Mouse (Mus musculus) heart, embryonic 16.5 days (tissue): ENCODE measurements around the gene Vezf1. TPM values are rescaled to one million over a fixed set of nuclear protein-coding genes. Genes with fewer than 3 reads are reported as not detected.
A peak's percentile ranks its signal among the peaks of the same experiment; 100 is the strongest.

Source experiments
- ATAC-seq: fragments of 200-750 bp; cut with Nextera tagmentation; replicated peaks from 2 replicates; pipeline ENCODE4 v1.8.0; 2017; ENCODE audit warnings: moderate number of reproducible peaks; ENCODE audit not compliant: insufficient read depth, low FRiP score; ENCODE audit errors: extremely low read depth
- H3K27ac ChIP-seq: fragments of 300-500 bp; sonication (generic); 2 replicates; pipeline ENCODE4 v1.5.1; 2014; ENCODE audit warnings: mild to moderate bottlenecking, low read length, control low read depth, moderate library complexity
- H3K27me3 ChIP-seq: fragments of 300-500 bp; sonication (generic); 2 replicates; pipeline ENCODE4 v1.6.1; 2014; ENCODE audit warnings: low read length, mixed read lengths; ENCODE audit not compliant: control insufficient read depth, insufficient read depth
- H3K36me3 ChIP-seq: fragments of 300-500 bp; sonication (generic); 2 replicates; pipeline ENCODE4 v1.6.1; 2014; ENCODE audit not compliant: control insufficient read depth, insufficient read depth
- H3K4me1 ChIP-seq: fragments of 300-500 bp; sonication (generic); 2 replicates; pipeline ENCODE4 v1.6.1; 2014; ENCODE audit warnings: low read length, mixed read lengths; ENCODE audit not compliant: control insufficient read depth, insufficient read depth
- H3K4me2 ChIP-seq: fragments of 300-500 bp; sonication (generic); 2 replicates; pipeline ENCODE4 v1.6.1; 2014; ENCODE audit warnings: low read depth, mild to moderate bottlenecking, control low read depth, low read length
- H3K4me3 ChIP-seq: fragments of 300-500 bp; sonication (generic); 2 replicates; pipeline ENCODE4 v1.5.1; 2014; ENCODE audit warnings: mild to moderate bottlenecking, control low read depth, low read length
- H3K9ac ChIP-seq: fragments of 300-500 bp; sonication (generic); 2 replicates; pipeline ENCODE4 v1.6.1; 2014; ENCODE audit warnings: low read length, control low read depth
- H3K9me3 ChIP-seq: fragments of 300-500 bp; sonication (generic); replicated peaks from 2 replicates; pipeline ENCODE4 v1.6.1; 2016; ENCODE audit warnings: low read length; ENCODE audit not compliant: control insufficient read depth
- WGBS: fragments of 180-500 bp; shearing (Covaris S2); extraction: QIAGEN DNeasy Blood & Tissue Kit; methylation state at CpG from one replicate; pipeline ENCODE4 v1.1.7; 2014; 5-methylcytosine and 5-hydroxymethylcytosine counted together
- polyA plus RNA-seq: library from polyadenylated mRNA; unstranded; fragments of >200 nt; fragmentation: Nextera tagmentation; extraction: Ambion mirVana; gene quantifications from 2 replicates; pipeline ENCODE4 v1.2.1, GENCODE M21; 2015

Vezf1 gene
- polyA plus RNA-seq, 1 experiment from 2014 or later = 24.3 TPM

DNA sequence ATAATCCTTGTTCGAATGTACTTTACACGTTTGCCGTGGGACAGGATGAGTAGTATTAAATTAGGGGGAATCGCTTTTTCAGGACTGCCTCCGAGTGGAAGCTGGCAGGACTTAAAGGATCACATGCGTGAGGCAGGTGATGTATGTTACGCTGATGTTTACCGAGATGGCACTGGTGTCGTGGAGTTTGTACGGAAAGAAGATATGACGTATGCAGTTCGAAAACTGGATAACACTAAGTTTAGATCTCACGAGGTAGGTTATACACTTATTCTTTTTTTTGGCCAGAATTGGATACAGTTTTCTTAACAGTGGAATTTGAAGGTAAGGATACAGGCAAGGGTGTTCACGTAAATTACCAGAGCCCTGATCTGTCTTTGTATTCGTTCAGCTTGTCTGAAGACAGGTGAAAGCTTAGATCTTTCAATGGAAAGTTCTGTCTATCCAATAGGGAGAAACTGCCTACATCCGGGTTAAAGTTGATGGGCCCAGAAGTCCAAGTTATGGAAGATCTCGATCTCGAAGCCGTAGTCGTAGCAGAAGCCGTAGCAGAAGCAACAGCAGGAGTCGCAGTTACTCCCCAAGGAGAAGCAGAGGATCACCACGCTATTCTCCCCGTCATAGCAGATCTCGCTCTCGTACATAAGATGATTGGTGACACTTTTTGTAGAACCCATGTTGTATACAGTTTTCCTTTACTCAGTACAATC is 19.0 kb upstream of the Vezf1 start:
- peaks cover 30% of the 10 kb centered on the region for H3K4me1 ChIP-seq
- peak overlapping the region; percentile 21; the same call in 1 of the 2 replicates for H3K27ac ChIP-seq

DNA sequence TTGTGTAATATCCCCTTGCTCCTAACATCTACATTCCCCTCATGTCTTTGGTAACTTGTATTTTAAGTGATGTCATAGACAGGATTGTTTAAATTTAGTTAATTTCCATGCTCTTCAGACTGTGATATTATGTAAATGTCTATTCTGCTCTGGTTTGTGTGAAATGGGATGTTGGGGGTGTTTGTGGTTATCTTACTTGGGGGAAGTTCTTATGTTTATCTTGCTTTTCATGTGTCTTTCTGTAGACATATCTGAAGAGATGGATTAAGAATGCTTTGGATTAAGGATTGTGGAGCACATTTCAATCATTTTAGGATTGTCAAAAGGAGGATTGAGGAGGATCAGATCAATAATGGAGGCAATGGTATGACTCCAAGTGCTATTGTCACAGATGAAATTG is 18.3 kb upstream of the Vezf1 start:
- peaks cover 17% of the 10 kb centered on the region for H3K36me3 ChIP-seq
- H3K27ac ChIP-seq = no peak overlapping the region
- H3K4me1 ChIP-seq = peaks cover 30% of the 10 kb centered on the region
- H3K27me3 ChIP-seq = no peaks in the 10 kb centered on the region
- peak overlapping the region; percentile 100 for H3K9ac ChIP-seq
- peak overlapping the region; percentile 91 for H3K4me2 ChIP-seq
- peak overlapping the region; percentile 94 for H3K4me3 ChIP-seq
- ATAC-seq = no peak
- H3K9me3 ChIP-seq = no peaks in the 10 kb centered on the region

More for the DNA sequence above, 19.0 kb upstream of the Vezf1 start:
- peaks cover 17% of the 10 kb centered on the region for H3K36me3 ChIP-seq
- H3K4me2 ChIP-seq = peak overlapping the region; percentile 91
- 15% methylated on average over 26 of the region's 26 CpGs for WGBS
- H3K9me3 ChIP-seq = no peaks in the 10 kb centered on the region
- no peaks in the 10 kb centered on the region for H3K27me3 ChIP-seq
- peak overlapping the region; percentile 100 for H3K9ac ChIP-seq
- no peak for ATAC-seq
- peak overlapping the region; percentile 94 for H3K4me3 ChIP-seq

DNA sequence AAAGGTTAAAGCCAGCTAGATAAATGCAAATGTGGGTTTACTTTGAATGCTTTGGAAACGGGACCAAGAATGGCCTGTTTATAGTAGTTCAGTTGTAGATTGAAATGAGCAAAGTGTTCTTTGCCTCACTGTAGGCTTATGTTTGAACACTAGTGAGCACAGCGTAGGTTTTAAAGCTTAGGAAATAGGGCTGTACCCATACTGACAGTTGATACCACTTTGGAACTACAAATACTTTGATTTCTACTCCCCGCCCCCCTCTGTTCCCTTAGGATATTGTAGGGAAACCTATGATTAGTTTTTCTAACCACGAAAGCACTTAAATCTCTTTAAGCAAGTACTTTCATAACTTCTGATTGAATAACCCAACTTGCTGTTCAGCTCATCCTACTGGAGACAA is 15.4 kb upstream of the Vezf1 start:
- no peak for ATAC-seq
- H3K9ac ChIP-seq = no peak overlapping the region
- 88% methylated on average over 4 of the region's 4 CpGs for WGBS
- no peaks in the 10 kb centered on the region for H3K9me3 ChIP-seq
- no peak overlapping the region for H3K4me2 ChIP-seq
- H3K27ac ChIP-seq = no peak overlapping the region
- peaks cover 22% of the 10 kb centered on the region for H3K4me1 ChIP-seq
- H3K4me3 ChIP-seq = no peak overlapping the region
- peaks cover 17% of the 10 kb centered on the region for H3K36me3 ChIP-seq
- H3K27me3 ChIP-seq = no peaks in the 10 kb centered on the region

DNA sequence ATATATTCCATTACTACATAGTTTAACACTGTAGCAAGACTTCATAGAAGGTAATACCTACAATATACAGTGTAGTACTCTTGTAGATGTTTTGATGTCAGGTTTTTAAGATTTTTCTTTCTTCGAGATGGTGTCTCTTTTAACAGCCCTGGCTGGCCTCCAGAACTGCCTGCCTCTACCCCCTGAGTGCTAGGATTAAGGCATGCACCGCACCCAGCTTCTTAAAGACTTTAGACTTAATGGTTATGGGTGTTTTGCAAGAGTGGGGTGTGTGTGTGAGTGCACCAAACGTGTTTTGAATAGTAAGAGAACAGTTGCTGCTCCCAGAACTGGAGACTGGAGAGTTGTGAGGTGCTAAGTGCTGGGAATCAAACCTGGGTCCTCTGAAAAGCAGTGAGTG is 14.3 kb upstream of the Vezf1 start:
- no peaks in the 10 kb centered on the region for H3K27me3 ChIP-seq
- H3K27ac ChIP-seq = no peak overlapping the region
- no peak overlapping the region for H3K4me3 ChIP-seq
- H3K9me3 ChIP-seq = no peaks in the 10 kb centered on the region
- no peak overlapping the region for H3K4me2 ChIP-seq
- H3K36me3 ChIP-seq = peaks cover 17% of the 10 kb centered on the region
- peaks cover 22% of the 10 kb centered on the region for H3K4me1 ChIP-seq
- ATAC-seq = 0 out of 2 replicates have a peak, but pooled peaks have one; percentile 21
- WGBS = 67% methylated on average over 3 of the region's 3 CpGs
- no peak overlapping the region for H3K9ac ChIP-seq

DNA sequence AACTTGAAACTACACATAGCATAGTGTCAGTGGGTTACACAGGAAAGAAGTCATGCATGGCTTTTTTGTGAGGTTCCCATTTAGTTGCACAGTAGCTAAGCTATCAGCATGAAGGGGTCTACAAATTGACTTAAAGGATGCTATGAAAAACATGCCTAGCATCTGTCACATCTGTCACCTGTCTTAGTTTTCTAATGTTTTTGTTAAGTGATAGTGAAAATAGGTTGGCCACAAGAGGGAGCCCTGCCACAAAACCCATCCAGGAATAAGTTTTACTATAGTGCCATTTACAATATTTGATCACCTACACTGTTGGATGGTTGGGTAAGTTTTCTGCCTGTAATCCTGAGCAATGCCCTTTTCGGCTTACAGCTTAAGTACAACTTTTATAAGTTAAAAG is 13.5 kb upstream of the Vezf1 start:
- peaks cover 15% of the 10 kb centered on the region for H3K4me1 ChIP-seq
- H3K27me3 ChIP-seq = no peaks in the 10 kb centered on the region
- H3K4me2 ChIP-seq = no peak overlapping the region
- H3K4me3 ChIP-seq = no peak overlapping the region
- no peak for ATAC-seq
- H3K36me3 ChIP-seq = peaks cover 10% of the 10 kb centered on the region
- 71% methylated on average over 1 of the region's 1 CpGs for WGBS
- H3K9me3 ChIP-seq = no peaks in the 10 kb centered on the region
- no peak overlapping the region for H3K9ac ChIP-seq
- H3K27ac ChIP-seq = no peak overlapping the region

DNA sequence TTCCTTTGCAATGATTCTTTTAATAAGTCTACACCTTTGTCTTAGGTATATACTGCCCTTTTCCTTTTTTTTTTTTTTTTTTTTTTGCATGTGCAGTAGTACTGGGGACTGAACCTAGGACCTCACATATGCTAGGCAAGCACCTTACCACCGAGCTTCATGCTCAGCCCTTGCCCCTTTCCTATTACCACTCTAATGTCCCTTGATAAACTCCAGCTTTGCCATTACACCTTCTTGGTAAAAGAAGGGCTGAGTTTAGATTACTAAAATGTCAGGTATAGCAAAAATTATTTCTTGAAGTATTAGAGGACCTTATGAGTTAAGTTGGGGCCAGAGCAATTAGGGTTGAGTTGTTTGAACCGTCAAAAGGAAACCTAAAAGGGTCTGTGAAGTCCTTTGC is 12.3 kb upstream of the Vezf1 start:
- H3K27ac ChIP-seq = no peak overlapping the region
- H3K36me3 ChIP-seq = peaks cover 7% of the 10 kb centered on the region
- H3K4me2 ChIP-seq = no peak overlapping the region
- H3K9me3 ChIP-seq = no peaks in the 10 kb centered on the region
- WGBS = 80% methylated on average over 2 of the region's 2 CpGs
- H3K9ac ChIP-seq = no peak overlapping the region
- H3K4me3 ChIP-seq = no peak overlapping the region
- H3K27me3 ChIP-seq = no peaks in the 10 kb centered on the region
- H3K4me1 ChIP-seq = peaks cover 7% of the 10 kb centered on the region; the same call in 1 of the 2 replicates
- no peak for ATAC-seq

DNA sequence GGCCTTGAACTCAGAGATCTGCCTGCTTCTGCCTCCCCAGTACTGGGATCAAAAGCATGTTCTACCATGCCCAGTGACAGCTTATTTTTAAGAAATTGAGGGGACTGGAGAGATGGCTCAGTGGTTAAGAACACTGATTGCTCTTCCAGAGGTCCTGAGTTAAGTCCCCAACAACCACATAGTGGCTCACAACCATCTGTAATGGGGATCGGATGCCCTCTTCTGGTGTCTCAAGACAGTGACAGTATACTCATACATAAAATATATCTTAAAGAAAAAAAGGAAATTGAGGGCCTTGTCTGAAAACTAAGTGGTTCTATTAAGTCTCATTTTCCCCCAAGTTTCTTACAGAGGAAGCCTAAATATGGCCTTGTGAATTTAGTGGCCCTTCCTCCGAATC is 10.3 kb upstream of the Vezf1 start:
- 75% methylated on average over 2 of the region's 2 CpGs for WGBS
- H3K27me3 ChIP-seq = no peaks in the 10 kb centered on the region
- no peak overlapping the region for H3K4me2 ChIP-seq
- no peaks in the 10 kb centered on the region for H3K9me3 ChIP-seq
- H3K4me1 ChIP-seq = 0 out of 2 replicates have a peak, but pooled peaks cover 3% of the 10 kb centered on the region
- H3K9ac ChIP-seq = no peak overlapping the region
- H3K27ac ChIP-seq = no peak overlapping the region
- H3K4me3 ChIP-seq = no peak overlapping the region
- H3K36me3 ChIP-seq = peaks cover 3% of the 10 kb centered on the region; the same call in 1 of the 2 replicates
- no peak for ATAC-seq

DNA sequence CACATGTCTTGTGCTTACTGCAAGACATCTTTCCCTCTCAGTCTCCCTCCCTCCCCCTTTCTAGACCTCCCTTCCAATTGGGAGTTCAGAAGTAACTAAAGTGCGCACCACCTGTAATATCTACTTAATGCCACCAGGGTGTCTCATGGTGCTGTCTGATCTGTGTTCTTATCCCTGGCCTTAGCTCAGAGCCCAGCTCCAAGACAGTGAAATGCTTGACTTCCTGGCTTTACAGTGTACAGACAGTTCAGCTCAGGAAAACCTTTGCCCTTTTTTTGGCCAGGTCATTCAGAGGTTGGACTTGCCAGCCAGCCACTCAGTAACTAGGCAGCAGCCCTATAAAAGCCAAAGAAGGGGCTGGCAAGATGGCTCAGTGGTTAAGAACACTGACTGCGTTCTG is 8.9 kb upstream of the Vezf1 start:
- no peak overlapping the region for H3K9ac ChIP-seq
- H3K36me3 ChIP-seq = no peaks in the 10 kb centered on the region
- H3K27me3 ChIP-seq = no peaks in the 10 kb centered on the region
- peak; percentile 80 for ATAC-seq
- H3K4me2 ChIP-seq = no peak overlapping the region
- H3K27ac ChIP-seq = no peak overlapping the region
- no peaks in the 10 kb centered on the region for H3K9me3 ChIP-seq
- H3K4me1 ChIP-seq = no peaks in the 10 kb centered on the region
- 51% methylated on average over 2 of the region's 2 CpGs for WGBS
- H3K4me3 ChIP-seq = no peak overlapping the region

DNA sequence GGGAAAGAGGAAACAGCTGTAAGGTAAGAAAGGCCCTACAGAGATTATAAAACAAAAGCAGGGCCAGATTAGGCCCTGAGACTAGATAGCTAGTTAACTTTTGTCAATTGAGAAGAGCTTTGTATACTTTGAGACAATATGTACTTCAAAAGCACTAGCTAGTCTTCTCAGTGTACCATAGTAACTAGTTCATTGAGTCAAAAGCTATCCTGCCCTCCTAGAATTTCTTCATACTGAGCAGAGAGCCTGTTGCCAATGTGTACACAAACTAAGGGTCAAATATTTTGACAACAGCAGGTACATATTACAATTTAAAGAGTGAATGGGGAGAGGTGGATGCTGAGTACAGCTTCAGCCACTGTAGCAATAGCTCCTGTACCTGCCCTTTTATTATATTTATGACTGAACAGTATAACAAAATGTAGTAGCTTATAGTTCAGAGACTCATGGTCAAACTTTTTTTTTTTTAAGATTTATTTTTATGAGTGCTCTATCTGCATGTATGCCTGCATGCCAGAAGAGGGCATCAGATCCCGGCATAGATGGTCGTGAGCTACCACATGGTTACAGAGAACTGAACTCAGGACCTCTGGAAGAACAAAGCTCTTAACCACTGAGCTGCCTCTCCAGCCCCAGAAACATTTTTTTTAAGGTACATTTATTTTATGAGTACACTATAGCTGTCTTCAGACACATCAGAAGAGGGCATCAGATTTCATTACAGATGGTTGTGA is 6.0 kb upstream of the Vezf1 start:
- Histone ChIP-seq H3K27me3 (no peaks in the 10 kb centered on the region), H3K36me3 (no peaks in the 10 kb centered on the region), H3K4me3 (no peak overlapping the region), H3K9ac (no peak overlapping the region), H3K27ac (no peak overlapping the region), H3K4me1 (peaks cover under 1% of the 10 kb centered on the region; the same call in 1 of the 2 replicates), H3K4me2 (no peak overlapping the region), H3K9me3 (no peaks in the 10 kb centered on the region)
- WGBS = 77% methylated on average over 2 of the region's 2 CpGs
- no peak for ATAC-seq
